Mouse (Mus musculus): ENCODE data around the gene Ppfibp1. TPM values are rescaled to one million over a fixed set of nuclear protein-coding genes. Genes with fewer than 3 reads are reported as not detected.

Gene Ppfibp1
- polyA plus RNA-seq, 1 experiment from 2014 or later = 62.7 TPM

- no peak overlapping the region for H3K4me3 ChIP-seq (ENCODE audit: control insufficient read depth in 1 of 2, insufficient read depth in 1 of 2, low read depth in 1 of 2, low read length in 2 of 2)
- no peaks in the 10 kb centered on the region for H3K27me3 ChIP-seq (ENCODE audit: control insufficient read depth, insufficient read depth, low read length)
- H3K9ac ChIP-seq (ENCODE audit: low read length) = no peak overlapping the region
- H3K4me2 ChIP-seq (ENCODE audit: low read length) = no peak overlapping the region
- 0 out of 4 replicates have a peak, but pooled peaks cover 0 to 5% of the 10 kb centered on the region in 2 experiments for H3K4me1 ChIP-seq (ENCODE audit: control insufficient read depth in 2 of 2, insufficient read depth in 2 of 2, low read length in 2 of 2)
- H3K27ac ChIP-seq (replicated peaks in 1 of 2; ENCODE audit: control insufficient read depth in 1 of 2, insufficient read depth in 1 of 2, low read depth in 2 of 2, low read length in 2 of 2) = no peak overlapping the region
- H3K36me3 ChIP-seq (ENCODE audit: control insufficient read depth, insufficient read depth, low read length) = peaks cover 94% of the 10 kb centered on the region
- no peaks in the 10 kb centered on the region for H3K9me3 ChIP-seq (ENCODE audit: control insufficient read depth, low read length)
- 86% methylated on average over 4 of the region's 4 CpGs for WGBS
- ATAC-seq (ENCODE audit: insufficient number of reproducible peaks, insufficient read depth, low FRiP score, low read depth) = no peak
Measured at GRCm38 (mm10) chr6:147017906-147018305, 129.6 kb downstream of the Ppfibp1 start.

GRCm38 (mm10) chr6:147018364-147018763, 130.1 kb downstream of the Ppfibp1 start:
- H3K9ac ChIP-seq (ENCODE audit: low read length) = no peak overlapping the region
- no peaks in the 10 kb centered on the region for H3K27me3 ChIP-seq (ENCODE audit: control insufficient read depth, insufficient read depth, low read length)
- no peak for ATAC-seq (ENCODE audit: insufficient number of reproducible peaks, insufficient read depth, low FRiP score, low read depth)
- 92% methylated on average over 5 of the region's 5 CpGs for WGBS
- H3K27ac ChIP-seq (replicated peaks in 1 of 2; ENCODE audit: control insufficient read depth in 1 of 2, insufficient read depth in 1 of 2, low read depth in 2 of 2, low read length in 2 of 2) = no peak overlapping the region
- H3K4me1 ChIP-seq (ENCODE audit: control insufficient read depth in 2 of 2, insufficient read depth in 2 of 2, low read length in 2 of 2) = 0 out of 4 replicates have a peak, but pooled peaks cover 0 to 5% of the 10 kb centered on the region in 2 experiments
- H3K9me3 ChIP-seq (ENCODE audit: control insufficient read depth, low read length) = no peaks in the 10 kb centered on the region
- no peak overlapping the region for H3K4me2 ChIP-seq (ENCODE audit: low read length)
- H3K36me3 ChIP-seq (ENCODE audit: control insufficient read depth, insufficient read depth, low read length) = peaks cover 95% of the 10 kb centered on the region
- no peak overlapping the region for H3K4me3 ChIP-seq (ENCODE audit: control insufficient read depth in 1 of 2, insufficient read depth in 1 of 2, low read depth in 1 of 2, low read length in 2 of 2)

- no peak overlapping the region for H3K9ac ChIP-seq (ENCODE audit: low read length)
- WGBS = 94% methylated on average over 5 of the region's 5 CpGs
- H3K4me1 ChIP-seq (ENCODE audit: control insufficient read depth in 2 of 2, insufficient read depth in 2 of 2, low read length in 2 of 2) = 0 out of 4 replicates have a peak, but pooled peaks cover 0 to 5% of the 10 kb centered on the region in 2 experiments
- no peaks in the 10 kb centered on the region for H3K27me3 ChIP-seq (ENCODE audit: control insufficient read depth, insufficient read depth, low read length)
- peaks cover 91% of the 10 kb centered on the region for H3K36me3 ChIP-seq (ENCODE audit: control insufficient read depth, insufficient read depth, low read length)
- no peak for ATAC-seq (ENCODE audit: insufficient number of reproducible peaks, insufficient read depth, low FRiP score, low read depth)
- H3K4me2 ChIP-seq (ENCODE audit: low read length) = no peak overlapping the region
- H3K9me3 ChIP-seq (ENCODE audit: control insufficient read depth, low read length) = no peaks in the 10 kb centered on the region
- no peak overlapping the region for H3K27ac ChIP-seq (replicated peaks in 1 of 2; ENCODE audit: control insufficient read depth in 1 of 2, insufficient read depth in 1 of 2, low read depth in 2 of 2, low read length in 2 of 2)
- H3K4me3 ChIP-seq (ENCODE audit: control insufficient read depth in 1 of 2, insufficient read depth in 1 of 2, low read depth in 1 of 2, low read length in 2 of 2) = no peak overlapping the region
Measured at GRCm38 (mm10) chr6:147021181-147021580, 132.9 kb downstream of the Ppfibp1 start.

- Histone ChIP-seq H3K27me3 (ENCODE audit: control insufficient read depth, insufficient read depth, low read length) (no peaks in the 10 kb centered on the region), H3K9me3 (ENCODE audit: control insufficient read depth, low read length) (no peaks in the 10 kb centered on the region), H3K4me3 (ENCODE audit: control insufficient read depth in 1 of 2, insufficient read depth in 1 of 2, low read depth in 1 of 2, low read length in 2 of 2) (no peak overlapping the region), H3K9ac (ENCODE audit: low read length) (no peak overlapping the region), H3K4me2 (ENCODE audit: low read length) (no peak overlapping the region), H3K36me3 (ENCODE audit: control insufficient read depth, insufficient read depth, low read length) (peaks cover 92% of the 10 kb centered on the region), H3K27ac (replicated peaks in 1 of 2; ENCODE audit: control insufficient read depth in 1 of 2, insufficient read depth in 1 of 2, low read depth in 2 of 2, low read length in 2 of 2) (no peak overlapping the region), H3K4me1 (ENCODE audit: control insufficient read depth in 2 of 2, insufficient read depth in 2 of 2, low read length in 2 of 2) (0 out of 4 replicates have a peak, but pooled peaks cover 0 to 5% of the 10 kb centered on the region in 2 experiments)
- ATAC-seq (ENCODE audit: insufficient number of reproducible peaks, insufficient read depth, low FRiP score, low read depth) = no peak
- WGBS = 65% methylated on average over 16 of the region's 16 CpGs
Measured at GRCm38 (mm10) chr6:147022375-147023132, 134.3 kb downstream of the Ppfibp1 start.

- ATAC-seq (ENCODE audit: insufficient number of reproducible peaks, insufficient read depth, low FRiP score, low read depth) = no peak
- Histone ChIP-seq H3K4me3 (ENCODE audit: control insufficient read depth in 1 of 2, insufficient read depth in 1 of 2, low read depth in 1 of 2, low read length in 2 of 2) (no peak overlapping the region), H3K27me3 (ENCODE audit: control insufficient read depth, insufficient read depth, low read length) (no peaks in the 10 kb centered on the region), H3K27ac (replicated peaks in 1 of 2; ENCODE audit: control insufficient read depth in 1 of 2, insufficient read depth in 1 of 2, low read depth in 2 of 2, low read length in 2 of 2) (no peak overlapping the region), H3K4me2 (ENCODE audit: low read length) (no peak overlapping the region), H3K9me3 (ENCODE audit: control insufficient read depth, low read length) (no peaks in the 10 kb centered on the region), H3K9ac (ENCODE audit: low read length) (no peak overlapping the region), H3K4me1 (ENCODE audit: control insufficient read depth in 2 of 2, insufficient read depth in 2 of 2, low read length in 2 of 2) (0 out of 4 replicates have a peak, but pooled peaks cover 0 to 5% of the 10 kb centered on the region in 2 experiments), H3K36me3 (ENCODE audit: control insufficient read depth, insufficient read depth, low read length) (peaks cover 92% of the 10 kb centered on the region)
- WGBS = 87% methylated on average over 2 of the region's 2 CpGs
Measured at GRCm38 (mm10) chr6:147023133-147023395, 134.8 kb downstream of the Ppfibp1 start.

GRCm38 (mm10) chr6:147023568-147023967, 135.3 kb downstream of the Ppfibp1 start:
- Histone ChIP-seq H3K36me3 (ENCODE audit: control insufficient read depth, insufficient read depth, low read length) (peaks cover 92% of the 10 kb centered on the region), H3K4me3 (ENCODE audit: control insufficient read depth in 1 of 2, insufficient read depth in 1 of 2, low read depth in 1 of 2, low read length in 2 of 2) (no peak overlapping the region), H3K4me1 (ENCODE audit: control insufficient read depth in 2 of 2, insufficient read depth in 2 of 2, low read length in 2 of 2) (0 out of 4 replicates have a peak, but pooled peaks cover 0 to 5% of the 10 kb centered on the region in 2 experiments), H3K9me3 (ENCODE audit: control insufficient read depth, low read length) (no peaks in the 10 kb centered on the region), H3K27me3 (ENCODE audit: control insufficient read depth, insufficient read depth, low read length) (no peaks in the 10 kb centered on the region), H3K27ac (replicated peaks in 1 of 2; ENCODE audit: control insufficient read depth in 1 of 2, insufficient read depth in 1 of 2, low read depth in 2 of 2, low read length in 2 of 2) (no peak overlapping the region), H3K9ac (ENCODE audit: low read length) (no peak overlapping the region), H3K4me2 (ENCODE audit: low read length) (no peak overlapping the region)
- no peak for ATAC-seq (ENCODE audit: insufficient number of reproducible peaks, insufficient read depth, low FRiP score, low read depth)

- H3K4me2 ChIP-seq (ENCODE audit: low read length) = no peak overlapping the region
- no peaks in the 10 kb centered on the region for H3K9me3 ChIP-seq (ENCODE audit: control insufficient read depth, low read length)
- ATAC-seq (ENCODE audit: insufficient number of reproducible peaks, insufficient read depth, low FRiP score, low read depth) = no peak
- 59% methylated on average over 3 of the region's 3 CpGs for WGBS
- no peak overlapping the region for H3K4me3 ChIP-seq (ENCODE audit: control insufficient read depth in 1 of 2, insufficient read depth in 1 of 2, low read depth in 1 of 2, low read length in 2 of 2)
- H3K27me3 ChIP-seq (ENCODE audit: control insufficient read depth, insufficient read depth, low read length) = no peaks in the 10 kb centered on the region
- H3K4me1 ChIP-seq (ENCODE audit: control insufficient read depth in 2 of 2, insufficient read depth in 2 of 2, low read length in 2 of 2) = peaks cover 2 to 8% of the 10 kb centered on the region in 2 experiments; a peak in 1 of 4 replicates
- peaks cover 92% of the 10 kb centered on the region for H3K36me3 ChIP-seq (ENCODE audit: control insufficient read depth, insufficient read depth, low read length)
- no peak overlapping the region for H3K9ac ChIP-seq (ENCODE audit: low read length)
- H3K27ac ChIP-seq (replicated peaks in 1 of 2; ENCODE audit: control insufficient read depth in 1 of 2, insufficient read depth in 1 of 2, low read depth in 2 of 2, low read length in 2 of 2) = no peak overlapping the region
Measured at GRCm38 (mm10) chr6:147024761-147025160, 136.5 kb downstream of the Ppfibp1 start.

GRCm38 (mm10) chr6:147028396-147028795, 140.1 kb downstream of the Ppfibp1 start:
- peaks cover 2 to 5% of the 10 kb centered on the region in 2 experiments; a peak in 1 of 4 replicates for H3K4me1 ChIP-seq (ENCODE audit: control insufficient read depth in 2 of 2, insufficient read depth in 2 of 2, low read length in 2 of 2)
- no peak overlapping the region for H3K27ac ChIP-seq (replicated peaks in 1 of 2; ENCODE audit: control insufficient read depth in 1 of 2, insufficient read depth in 1 of 2, low read depth in 2 of 2, low read length in 2 of 2)
- WGBS = 92% methylated on average over 2 of the region's 2 CpGs
- H3K9me3 ChIP-seq (ENCODE audit: control insufficient read depth, low read length) = no peaks in the 10 kb centered on the region
- H3K36me3 ChIP-seq (ENCODE audit: control insufficient read depth, insufficient read depth, low read length) = peaks cover 91% of the 10 kb centered on the region
- no peak overlapping the region for H3K9ac ChIP-seq (ENCODE audit: low read length)
- no peak for ATAC-seq (ENCODE audit: insufficient number of reproducible peaks, insufficient read depth, low FRiP score, low read depth)
- H3K4me2 ChIP-seq (ENCODE audit: low read length) = no peak overlapping the region
- H3K4me3 ChIP-seq (ENCODE audit: control insufficient read depth in 1 of 2, insufficient read depth in 1 of 2, low read depth in 1 of 2, low read length in 2 of 2) = no peak overlapping the region
- no peaks in the 10 kb centered on the region for H3K27me3 ChIP-seq (ENCODE audit: control insufficient read depth, insufficient read depth, low read length)

Data from heart, embryonic 14.5 days (tissue).